Mouse (Mus musculus): ENCODE results near the gene Nap1l1. TPM values are rescaled to one million over a fixed set of nuclear protein-coding genes. Genes with fewer than 3 reads are reported as not detected.

The Nap1l1 gene
- polyA plus RNA-seq, 1 experiment from 2014 or later: 166 TPM

- H3K27me3 ChIP-seq (replicated peaks): no peaks in the 10 kb centered on the region
- H3K27ac ChIP-seq (ENCODE audit: poor library complexity, severe bottlenecking): no peak overlapping the region
- H3K36me3 ChIP-seq: no peaks in the 10 kb centered on the region
- no peak overlapping the region for H3K9ac ChIP-seq
- no peak overlapping the region for H3K4me2 ChIP-seq
- no peaks in the 10 kb centered on the region for H3K9me3 ChIP-seq (replicated peaks)
- 72% methylated on average over 7 of the region's 7 CpGs for WGBS
- H3K4me3 ChIP-seq: no peak overlapping the region
- ATAC-seq (ENCODE audit: insufficient number of reproducible peaks, low FRiP score): no peak
- H3K4me1 ChIP-seq (replicated peaks): peaks cover 16% of the 10 kb centered on the region
These were observed 57.4 kb downstream of the Nap1l1 start for GRCm38 (mm10) chr10:111530398-111530797.

DNA sequence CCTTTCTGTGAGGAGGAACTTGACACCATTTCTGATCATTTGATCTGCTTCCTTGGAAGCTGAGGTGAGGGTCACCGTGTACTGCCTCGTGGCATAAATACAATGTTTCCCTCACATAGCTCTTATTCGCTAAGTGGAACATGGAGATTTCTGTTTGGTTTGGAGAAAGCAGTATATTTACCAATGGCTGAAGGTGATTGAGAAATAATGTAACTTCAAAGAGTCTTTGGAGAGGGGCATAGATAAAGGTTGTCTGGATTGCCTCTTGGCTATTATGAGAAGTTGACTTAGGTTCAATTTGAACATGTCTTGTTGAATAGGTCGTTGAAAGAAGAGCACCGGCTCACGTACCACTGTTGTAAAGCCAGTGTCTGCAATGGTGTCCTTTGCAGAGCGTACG is 61.7 kb downstream of the Nap1l1 start:
- ATAC-seq (ENCODE audit: insufficient number of reproducible peaks, low FRiP score): no peak
- Histone ChIP-seq H3K4me2 (no peak overlapping the region), H3K27me3 (replicated peaks) (no peaks in the 10 kb centered on the region), H3K27ac (ENCODE audit: poor library complexity, severe bottlenecking) (no peak overlapping the region), H3K9ac (no peak overlapping the region), H3K4me3 (no peak overlapping the region), H3K9me3 (replicated peaks) (no peaks in the 10 kb centered on the region), H3K36me3 (no peaks in the 10 kb centered on the region), H3K4me1 (replicated peaks) (peaks cover 16% of the 10 kb centered on the region)
- WGBS: 79% methylated on average over 8 of the region's 8 CpGs

GRCm38 (mm10) chr10:111537410-111537809 is 64.4 kb downstream of the Nap1l1 start:
- peak overlapping the region; percentile 28 for H3K4me3 ChIP-seq
- ATAC-seq (ENCODE audit: insufficient number of reproducible peaks, low FRiP score): no peak
- H3K27me3 ChIP-seq (replicated peaks): no peaks in the 10 kb centered on the region
- H3K9ac ChIP-seq: peak overlapping the region; percentile 43; the same call in 1 of the 2 replicates
- 66% methylated on average over 19 of the region's 19 CpGs for WGBS
- H3K4me2 ChIP-seq: peak overlapping the region; percentile 62
- H3K36me3 ChIP-seq: no peaks in the 10 kb centered on the region
- H3K27ac ChIP-seq (ENCODE audit: poor library complexity, severe bottlenecking): no peak overlapping the region
- peaks cover 18% of the 10 kb centered on the region for H3K4me1 ChIP-seq (replicated peaks)
- H3K9me3 ChIP-seq (replicated peaks): no peaks in the 10 kb centered on the region

DNA sequence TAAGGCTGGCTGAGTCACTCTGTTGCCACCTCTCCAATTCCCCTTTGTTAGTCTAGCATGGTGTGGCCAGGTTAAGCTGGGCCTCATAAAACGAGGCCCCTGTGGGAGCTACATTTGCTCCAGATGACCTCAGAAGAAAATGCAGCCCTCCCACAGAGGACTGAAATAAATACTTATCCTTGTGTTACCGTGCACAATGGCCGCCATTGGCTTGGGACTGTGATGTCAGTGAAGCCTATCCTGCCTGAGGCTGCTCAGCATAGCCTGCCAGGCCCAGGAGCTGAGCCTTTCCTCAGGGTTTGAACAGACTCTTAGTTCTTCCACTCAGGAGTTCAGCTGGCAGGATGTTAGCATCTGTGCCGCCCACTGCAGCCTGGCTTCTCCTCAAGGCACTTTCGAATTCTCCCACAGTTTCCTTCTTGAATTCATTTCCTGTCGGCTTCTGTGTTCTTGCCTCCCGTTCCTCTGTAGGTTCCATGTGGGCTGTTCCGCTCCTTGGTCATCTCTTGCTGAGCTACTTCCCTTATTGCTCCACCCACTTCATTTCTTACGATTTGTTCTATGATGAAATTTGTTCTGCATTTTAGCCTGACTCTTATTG is 66.8 kb downstream of the Nap1l1 start:
- no peaks in the 10 kb centered on the region for H3K36me3 ChIP-seq
- no peak overlapping the region; the same call in none of the 2 replicates for H3K27ac ChIP-seq (ENCODE audit: poor library complexity, severe bottlenecking)
- H3K4me2 ChIP-seq: no peak overlapping the region
- H3K4me1 ChIP-seq (replicated peaks): peaks cover 37% of the 10 kb centered on the region
- WGBS: 36% methylated on average over 9 of the region's 9 CpGs
- no peak for ATAC-seq (ENCODE audit: insufficient number of reproducible peaks, low FRiP score)
- no peaks in the 10 kb centered on the region for H3K9me3 ChIP-seq (replicated peaks)
- no peak overlapping the region for H3K4me3 ChIP-seq
- no peaks in the 10 kb centered on the region for H3K27me3 ChIP-seq (replicated peaks)
- no peak overlapping the region for H3K9ac ChIP-seq

GRCm38 (mm10) chr10:111540678-111541077 is 67.7 kb downstream of the Nap1l1 start:
- H3K4me2 ChIP-seq: no peak overlapping the region
- no peak overlapping the region for H3K4me3 ChIP-seq
- ATAC-seq (ENCODE audit: insufficient number of reproducible peaks, low FRiP score): no peak
- H3K4me1 ChIP-seq (replicated peaks): peaks cover 37% of the 10 kb centered on the region
- no peak overlapping the region for H3K27ac ChIP-seq (ENCODE audit: poor library complexity, severe bottlenecking)
- WGBS: 94% methylated on average over 9 of the region's 9 CpGs
- H3K9ac ChIP-seq: no peak overlapping the region
- no peaks in the 10 kb centered on the region for H3K36me3 ChIP-seq
- no peaks in the 10 kb centered on the region for H3K9me3 ChIP-seq (replicated peaks)
- no peaks in the 10 kb centered on the region for H3K27me3 ChIP-seq (replicated peaks)

GRCm38 (mm10) chr10:111543106-111543505 is 70.1 kb downstream of the Nap1l1 start:
- Histone ChIP-seq H3K4me1 (replicated peaks) (peaks cover 36% of the 10 kb centered on the region), H3K4me3 (no peak overlapping the region), H3K36me3 (no peaks in the 10 kb centered on the region), H3K27ac (ENCODE audit: poor library complexity, severe bottlenecking) (no peak overlapping the region), H3K4me2 (no peak overlapping the region), H3K27me3 (replicated peaks) (no peaks in the 10 kb centered on the region), H3K9me3 (replicated peaks) (no peaks in the 10 kb centered on the region), H3K9ac (no peak overlapping the region)
- 81% methylated on average over 7 of the region's 7 CpGs for WGBS
- ATAC-seq (ENCODE audit: insufficient number of reproducible peaks, low FRiP score): no peak

- ATAC-seq (ENCODE audit: insufficient number of reproducible peaks, low FRiP score): peak; percentile 60
These were observed 70.8 kb downstream of the Nap1l1 start for GRCm38 (mm10) chr10:111543781-111544260.

DNA sequence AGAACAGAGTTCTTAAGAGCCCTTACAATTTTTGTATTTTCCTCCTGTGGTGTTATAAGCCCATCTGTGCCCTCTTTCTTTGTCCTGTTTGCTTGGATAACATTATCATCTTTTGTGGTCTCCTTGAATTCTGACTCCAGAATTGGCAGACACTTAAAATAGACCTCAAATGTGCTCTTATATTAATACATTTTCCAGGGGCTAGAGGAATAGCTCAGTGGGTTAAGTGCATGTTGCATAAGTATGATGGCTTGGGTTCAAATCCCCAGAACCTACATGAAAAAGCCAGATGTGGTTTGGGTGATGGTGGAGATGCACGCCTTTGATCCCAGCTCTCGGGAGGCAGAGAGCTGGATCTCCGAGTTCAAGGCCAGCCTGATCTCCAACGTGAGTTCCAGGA is 71.3 kb downstream of the Nap1l1 start:
- ATAC-seq (ENCODE audit: insufficient number of reproducible peaks, low FRiP score): no peak
- 64% methylated on average over 4 of the region's 4 CpGs for WGBS
- no peak overlapping the region for H3K27ac ChIP-seq (ENCODE audit: poor library complexity, severe bottlenecking)
- no peak overlapping the region for H3K4me3 ChIP-seq
- no peaks in the 10 kb centered on the region for H3K27me3 ChIP-seq (replicated peaks)
- H3K9me3 ChIP-seq (replicated peaks): no peaks in the 10 kb centered on the region
- H3K4me2 ChIP-seq: no peak overlapping the region
- no peak overlapping the region for H3K9ac ChIP-seq
- H3K4me1 ChIP-seq (replicated peaks): peaks cover 34% of the 10 kb centered on the region
- no peaks in the 10 kb centered on the region for H3K36me3 ChIP-seq

More at GRCm38 (mm10) chr10:111543781-111544260, 70.8 kb downstream of the Nap1l1 start:
- H3K4me3 ChIP-seq: no peak overlapping the region
- no peaks in the 10 kb centered on the region for H3K27me3 ChIP-seq (replicated peaks)
- H3K9ac ChIP-seq: no peak overlapping the region
- no peaks in the 10 kb centered on the region for H3K36me3 ChIP-seq
- no peak overlapping the region for H3K4me2 ChIP-seq
- H3K27ac ChIP-seq (ENCODE audit: poor library complexity, severe bottlenecking): no peak overlapping the region
- peaks cover 38% of the 10 kb centered on the region for H3K4me1 ChIP-seq (replicated peaks)
- 27% methylated on average over 7 of the region's 7 CpGs for WGBS
- no peaks in the 10 kb centered on the region for H3K9me3 ChIP-seq (replicated peaks)

GRCm38 (mm10) chr10:111545648-111546047 is 72.6 kb downstream of the Nap1l1 start:
- Histone ChIP-seq H3K4me1 (replicated peaks) (peaks cover 28% of the 10 kb centered on the region), H3K4me2 (no peak overlapping the region), H3K27ac (ENCODE audit: poor library complexity, severe bottlenecking) (no peak overlapping the region), H3K9ac (no peak overlapping the region), H3K36me3 (no peaks in the 10 kb centered on the region), H3K4me3 (no peak overlapping the region), H3K9me3 (replicated peaks) (no peaks in the 10 kb centered on the region), H3K27me3 (replicated peaks) (no peaks in the 10 kb centered on the region)
- WGBS: 67% methylated on average over 4 of the region's 4 CpGs
- ATAC-seq (ENCODE audit: insufficient number of reproducible peaks, low FRiP score): no peak

Other genes with a start within 250 kb of the Nap1l1 start
- 3.6 and 4.7 TPM in 2 replicates for gene Bbs10, start 174.5 kb upstream of the Nap1l1 start, polyA plus RNA-seq (2016; fragmentation: Nextera tagmentation; extraction: Ambion mirVana)
- gene Phlda1, start 33.1 kb downstream of the Nap1l1 start, polyA plus RNA-seq (2016; fragmentation: Nextera tagmentation; extraction: Ambion mirVana): 19.8 and 24.6 TPM in 2 replicates

All from heart, embryonic 12.5 days (tissue).